Mouse (Mus musculus): Measurements from ENCODE around the gene Sphk1. TPM values are rescaled to one million over a fixed set of nuclear protein-coding genes. Genes with fewer than 3 reads are reported as not detected.

The Sphk1 gene
- polyA plus RNA-seq, 1 experiment from 2014 or later, result 1.8 TPM

GRCm38 (mm10) chr11:116528636-116529320 lies 1.9 kb upstream of the Sphk1 start:
- Histone ChIP-seq H3K27ac (no peak overlapping the region), H3K36me3 (no peaks in the 10 kb centered on the region), H3K4me1 (replicated peaks) (peaks cover 41% of the 10 kb centered on the region), H3K4me3 (replicated peaks) (no peak overlapping the region), H3K4me2 (no peak overlapping the region), H3K27me3 (peaks cover 41% of the 10 kb centered on the region), H3K9me3 (no peaks in the 10 kb centered on the region), H3K9ac (replicated peaks) (no peak overlapping the region)
- ATAC-seq (ENCODE audit: insufficient number of reproducible peaks, insufficient read depth, low FRiP score, low TSS enrichment, low read depth), result no peak
- 67% methylated on average over 8 of the region's 8 CpGs for WGBS

- Histone ChIP-seq H3K27me3 (peaks cover 61% of the 10 kb centered on the region), H3K4me2 (peak overlapping the region; percentile 94), H3K36me3 (peaks cover 6% of the 10 kb centered on the region; the same call in 1 of the 2 replicates), H3K4me3 (replicated peaks) (peak overlapping the region; percentile 58), H3K9ac (replicated peaks) (peak overlapping the region; percentile 38), H3K27ac (no peak overlapping the region), H3K9me3 (no peaks in the 10 kb centered on the region), H3K4me1 (replicated peaks) (peaks cover 43% of the 10 kb centered on the region)
- WGBS, result 4% methylated on average over 48 of the region's 48 CpGs
- ATAC-seq (ENCODE audit: insufficient number of reproducible peaks, insufficient read depth, low FRiP score, low TSS enrichment, low read depth), result no peak
These were observed 856 bp downstream of the Sphk1 start for GRCm38 (mm10) chr11:116531371-116532191.

GRCm38 (mm10) chr11:116532262-116532809 lies 1.6 kb downstream of the Sphk1 start:
- peaks cover 14% of the 10 kb centered on the region for H3K36me3 ChIP-seq
- H3K9me3 ChIP-seq, result no peaks in the 10 kb centered on the region
- no peak overlapping the region for H3K27ac ChIP-seq
- peaks cover 61% of the 10 kb centered on the region for H3K27me3 ChIP-seq
- H3K9ac ChIP-seq (replicated peaks), result peak overlapping the region; percentile 60; the same call in 1 of the 2 replicates
- peak overlapping the region; percentile 58 for H3K4me3 ChIP-seq (replicated peaks)
- WGBS, result under 1% methylated on average over 30 of the region's 30 CpGs
- H3K4me1 ChIP-seq (replicated peaks), result peaks cover 43% of the 10 kb centered on the region
- no peak for ATAC-seq (ENCODE audit: insufficient number of reproducible peaks, insufficient read depth, low FRiP score, low TSS enrichment, low read depth)
- H3K4me2 ChIP-seq, result peak overlapping the region; percentile 94

GRCm38 (mm10) chr11:116532810-116533338 lies 2.1 kb downstream of the Sphk1 start:
- Histone ChIP-seq H3K4me1 (replicated peaks) (peaks cover 43% of the 10 kb centered on the region), H3K9ac (replicated peaks) (peak overlapping the region; percentile 60), H3K4me3 (replicated peaks) (peak overlapping the region; percentile 58), H3K27ac (no peak overlapping the region), H3K4me2 (peak overlapping the region; percentile 94), H3K27me3 (peaks cover 61% of the 10 kb centered on the region), H3K36me3 (peaks cover 16% of the 10 kb centered on the region), H3K9me3 (no peaks in the 10 kb centered on the region)
- no peak for ATAC-seq (ENCODE audit: insufficient number of reproducible peaks, insufficient read depth, low FRiP score, low TSS enrichment, low read depth)
- WGBS, result under 1% methylated on average over 50 of the region's 50 CpGs

- peaks cover 23% of the 10 kb centered on the region for H3K36me3 ChIP-seq
- peak; percentile 35 for ATAC-seq (ENCODE audit: insufficient number of reproducible peaks, insufficient read depth, low FRiP score, low TSS enrichment, low read depth)
- peak overlapping the region; percentile 94 for H3K4me2 ChIP-seq
- peak overlapping the region; percentile 58 for H3K4me3 ChIP-seq (replicated peaks)
- H3K9ac ChIP-seq (replicated peaks), result peak overlapping the region; percentile 60
- H3K4me1 ChIP-seq (replicated peaks), result peaks cover 43% of the 10 kb centered on the region
- peaks cover 61% of the 10 kb centered on the region for H3K27me3 ChIP-seq
- 1% methylated on average over 63 of the region's 63 CpGs for WGBS
- H3K9me3 ChIP-seq, result no peaks in the 10 kb centered on the region
- no peak overlapping the region for H3K27ac ChIP-seq
These were observed 2.8 kb downstream of the Sphk1 start for GRCm38 (mm10) chr11:116533341-116534153.

GRCm38 (mm10) chr11:116534154-116534865 lies 3.6 kb downstream of the Sphk1 start:
- no peaks in the 10 kb centered on the region for H3K9me3 ChIP-seq
- peaks cover 43% of the 10 kb centered on the region for H3K4me1 ChIP-seq (replicated peaks)
- peaks cover 31% of the 10 kb centered on the region for H3K36me3 ChIP-seq
- peak; percentile 60; the same call in 1 of the 2 replicates for ATAC-seq (ENCODE audit: insufficient number of reproducible peaks, insufficient read depth, low FRiP score, low TSS enrichment, low read depth)
- WGBS, result 19% methylated on average over 20 of the region's 20 CpGs
- H3K27ac ChIP-seq, result no peak overlapping the region
- H3K4me2 ChIP-seq, result peak overlapping the region; percentile 94
- H3K4me3 ChIP-seq (replicated peaks), result peak overlapping the region; percentile 58
- H3K27me3 ChIP-seq, result peaks cover 61% of the 10 kb centered on the region
- no peak overlapping the region for H3K9ac ChIP-seq (replicated peaks)

- peaks cover 23% of the 10 kb centered on the region for H3K4me1 ChIP-seq (replicated peaks)
These were observed 6.0 kb downstream of the Sphk1 start for GRCm38 (mm10) chr11:116536685-116537084.

GRCm38 (mm10) chr11:116537388-116537787 lies 6.7 kb downstream of the Sphk1 start:
- Histone ChIP-seq H3K9ac (replicated peaks) (no peak overlapping the region), H3K27me3 (peaks cover 34% of the 10 kb centered on the region), H3K9me3 (no peaks in the 10 kb centered on the region), H3K36me3 (peaks cover 61% of the 10 kb centered on the region), H3K27ac (no peak overlapping the region), H3K4me3 (replicated peaks) (no peak overlapping the region), H3K4me1 (replicated peaks) (peaks cover 16% of the 10 kb centered on the region), H3K4me2 (no peak overlapping the region)
- WGBS, result 78% methylated on average over 5 of the region's 5 CpGs
- ATAC-seq (ENCODE audit: insufficient number of reproducible peaks, insufficient read depth, low FRiP score, low TSS enrichment, low read depth), result no peak

More at GRCm38 (mm10) chr11:116536685-116537084, 6.0 kb downstream of the Sphk1 start:
- no peak for ATAC-seq (ENCODE audit: insufficient number of reproducible peaks, insufficient read depth, low FRiP score, low TSS enrichment, low read depth)
- Histone ChIP-seq H3K4me2 (no peak overlapping the region), H3K9me3 (no peaks in the 10 kb centered on the region), H3K36me3 (peaks cover 54% of the 10 kb centered on the region), H3K4me3 (replicated peaks) (no peak overlapping the region), H3K9ac (replicated peaks) (no peak overlapping the region), H3K27me3 (peaks cover 41% of the 10 kb centered on the region), H3K27ac (no peak overlapping the region)
- 86% methylated on average over 7 of the region's 7 CpGs for WGBS

- WGBS, result 79% methylated on average over 12 of the region's 12 CpGs
- H3K9me3 ChIP-seq, result no peaks in the 10 kb centered on the region
- H3K4me1 ChIP-seq (replicated peaks), result peaks cover 10% of the 10 kb centered on the region
- peaks cover 70% of the 10 kb centered on the region for H3K36me3 ChIP-seq
- no peak overlapping the region for H3K9ac ChIP-seq (replicated peaks)
- H3K27ac ChIP-seq, result no peak overlapping the region
- H3K4me3 ChIP-seq (replicated peaks), result no peak overlapping the region
- no peak for ATAC-seq (ENCODE audit: insufficient number of reproducible peaks, insufficient read depth, low FRiP score, low TSS enrichment, low read depth)
- no peak overlapping the region for H3K4me2 ChIP-seq
- peaks cover 25% of the 10 kb centered on the region for H3K27me3 ChIP-seq
These were observed 7.5 kb downstream of the Sphk1 start for GRCm38 (mm10) chr11:116538142-116538735.

GRCm38 (mm10) chr11:116541183-116541582 lies 10.5 kb downstream of the Sphk1 start:
- Histone ChIP-seq H3K36me3 (peaks cover 95% of the 10 kb centered on the region), H3K4me3 (replicated peaks) (no peak overlapping the region)
- WGBS, result 93% methylated on average over 11 of the region's 11 CpGs

More at GRCm38 (mm10) chr11:116541183-116541582, 10.5 kb downstream of the Sphk1 start:
- Histone ChIP-seq H3K9me3 (no peaks in the 10 kb centered on the region), H3K27me3 (no peaks in the 10 kb centered on the region), H3K4me1 (replicated peaks) (no peaks in the 10 kb centered on the region), H3K4me2 (no peak overlapping the region), H3K27ac (no peak overlapping the region; the same call in 1 of the 2 replicates), H3K9ac (replicated peaks) (no peak overlapping the region)
- ATAC-seq (ENCODE audit: insufficient number of reproducible peaks, insufficient read depth, low FRiP score, low TSS enrichment, low read depth), result no peak
